In genomic region chr3:151424326-151425207, GRCm38 (mm10) we compare ENCODE assay signal across 12 mouse cellular contexts. TPM values are rescaled to one million over a fixed set of nuclear protein-coding genes. Genes with fewer than 3 reads are reported as not detected.
DNase-seq lines count a peak whose midpoint lies in the region; ATAC-seq and TF ChIP-seq lines count a peak whose summit lies in the region.
"Had no signal": no experiment of that assay in that cellular context is flagged by ENCODE, and none has a peak within 500 bp of the region (broad histone marks: within the 10 kb centered on the region; RNA-seq: fewer than 3 reads in every experiment).

No protein-coding gene starts in this region.

- no peak for ATAC-seq in liver, embryonic 15.5 days (ENCODE audit: insufficient read depth)
- ATAC-seq in stomach, postnatal 0 days (ENCODE audit: low FRiP score, low TSS enrichment): peak; percentile 15; the same call in 1 of the 2 replicates
- ATAC-seq: midbrain, embryonic 13.5 days had no signal

- no peaks in the 10 kb centered on the region for H3K4me1 ChIP-seq in liver, embryonic 15.5 days (replicated peaks)
- no peaks in the 10 kb centered on the region for H3K4me1 ChIP-seq in stomach, postnatal 0 days (replicated peaks; ENCODE audit: control insufficient read depth, insufficient read depth)
- H3K4me1 ChIP-seq: embryonic facial prominence, embryonic 15.5 days; midbrain, embryonic 13.5 days had no signal

- intact Hi-C loops in heart, postnatal 10 days (cut with DNase I): loop anchor here (5.0 kb wide), 3 partner anchors 92 to 267 kb away; no protein-coding TSS in a partner anchor

- WGBS in liver, embryonic 15.5 days (ENCODE audit: insufficient replicate concordance): 31% methylated on average over 9 of the region's 9 CpGs
- 77% methylated on average over 9 of the region's 9 CpGs for WGBS in stomach, postnatal 0 days

- no peak overlapping the region for H3K9ac ChIP-seq in liver, embryonic 15.5 days
- no peak overlapping the region for H3K9ac ChIP-seq in stomach, postnatal 0 days (ENCODE audit: low read length)
- H3K9ac ChIP-seq: embryonic facial prominence, embryonic 15.5 days; midbrain, embryonic 13.5 days had no signal

- H3K27ac ChIP-seq in liver, embryonic 15.5 days (replicated peaks): 0 out of 2 replicates have a peak overlapping the region, but pooled peaks have one; percentile 45
- no peak overlapping the region for H3K27ac ChIP-seq in stomach, postnatal 0 days (replicated peaks)
- H3K27ac ChIP-seq: embryonic facial prominence, embryonic 15.5 days; midbrain, embryonic 13.5 days had no signal

- H3K36me3 ChIP-seq in liver, embryonic 15.5 days (replicated peaks): no peaks in the 10 kb centered on the region
- no peaks in the 10 kb centered on the region for H3K36me3 ChIP-seq in stomach, postnatal 0 days (ENCODE audit: control insufficient read depth, insufficient read depth, low read length)
- H3K36me3 ChIP-seq: embryonic facial prominence, embryonic 15.5 days; midbrain, embryonic 13.5 days had no signal

- no peaks in the 10 kb centered on the region for H3K9me3 ChIP-seq in liver, embryonic 15.5 days (replicated peaks)
- no peaks in the 10 kb centered on the region for H3K9me3 ChIP-seq in stomach, postnatal 0 days (ENCODE audit: control insufficient read depth, low read length)
- H3K9me3 ChIP-seq: embryonic facial prominence, embryonic 15.5 days; midbrain, embryonic 13.5 days had no signal

- no peak for TF ChIP-seq CTCF in stomach, postnatal 0 days (IDR thresholded peaks at IDR 0.05; ENCODE audit: low read depth)

- no peak for TF ChIP-seq EP300 in stomach, postnatal 0 days (optimal IDR thresholded peaks at IDR 0.05)

- no peak overlapping the region for H3K4me2 ChIP-seq in liver, embryonic 15.5 days
- H3K4me2 ChIP-seq in stomach, postnatal 0 days (replicated peaks; ENCODE audit: low read depth): no peak overlapping the region
- H3K4me2 ChIP-seq: embryonic facial prominence, embryonic 15.5 days; midbrain, embryonic 13.5 days had no signal

- peak; percentile 32 to 54 for DNase-seq in lung, adult 18-20 months
- no peak for DNase-seq in lung, postnatal 4 days
- peak; percentile 16 to 25 for DNase-seq in heart, postnatal 10 days
- no peak for DNase-seq in stomach, postnatal 0 days (ENCODE audit: low spot score)
- no peak for DNase-seq in MN1 (ENCODE audit: low spot score)
- no peak for DNase-seq in spleen, postnatal 10 days (ENCODE audit: low spot score in 2 of 2)
- no peak for DNase-seq in spleen, postnatal 4 days (ENCODE audit: low spot score in 2 of 2)
- DNase-seq: cerebellum, adult 2 months; right cerebral cortex, postnatal 4 days had no signal

- no peaks in the 10 kb centered on the region for H3K27me3 ChIP-seq in liver, embryonic 15.5 days
- H3K27me3 ChIP-seq in stomach, postnatal 0 days (ENCODE audit: control insufficient read depth, insufficient read depth, low read length): no peaks in the 10 kb centered on the region
- H3K27me3 ChIP-seq: embryonic facial prominence, embryonic 15.5 days; midbrain, embryonic 13.5 days had no signal

- H3K4me3 ChIP-seq in liver, embryonic 15.5 days (replicated peaks): no peak overlapping the region
- H3K4me3 ChIP-seq in stomach, postnatal 0 days (ENCODE audit: low read depth, low read length): no peak overlapping the region
- H3K4me3 ChIP-seq: embryonic facial prominence, embryonic 15.5 days; midbrain, embryonic 13.5 days had no signal

RNA-seq across cellular contexts. Expression of gene Adgrl4, which starts 13.1 kb away (rescaled TPM):
- 10 to 100 TPM; 91.3 to 95.4 TPM for total RNA-seq in heart, postnatal 10 days (2021)
- polyA plus RNA-seq in liver, embryonic 15.5 days (2015; fragmentation: Nextera tagmentation; extraction: Ambion mirVana): 4.2 and 4.7 TPM in 2 replicates
- polyA plus RNA-seq in stomach, postnatal 0 days (2015; fragmentation: Nextera tagmentation; extraction: Ambion mirVana): 2.3 and 4.2 TPM in 2 replicates

Comparison
In these comparisons a context has a peak if more than half of its experiments do, and no peak if none do; other contexts are left out.
1. DNase-seq: peak in lung, adult 18-20 months (2 of 2) and heart, postnatal 10 days (2 of 2); none in lung, postnatal 4 days (0 of 2), stomach, postnatal 0 days (single experiment), MN1 (single experiment), spleen, postnatal 10 days (0 of 2) and spleen, postnatal 4 days (0 of 2).